Mouse (Mus musculus) stomach, postnatal 0 days (tissue): ENCODE data around the gene Rln1.

Source experiments
- CTCF ChIP-seq: IDR thresholded peaks from 2 replicates; pipeline ENCODE4 v1.5.1; 2016; ENCODE audit warnings: antibody characterized with exemption, low read depth, mild to moderate bottlenecking, moderate library complexity
- EP300 ChIP-seq: optimal IDR thresholded peaks from 2 replicates; pipeline ENCODE3; 2016; ENCODE audit warnings: antibody characterized with exemption

GRCm38 (mm10) chr19:29350991-29351390, 16.5 kb upstream of the Rln1 start:
- TF ChIP-seq CTCF (no peak), EP300 (no peak)
